Mouse (Mus musculus): ENCODE data around the gene Tmem161a.

Gene Tmem161a

DNA sequence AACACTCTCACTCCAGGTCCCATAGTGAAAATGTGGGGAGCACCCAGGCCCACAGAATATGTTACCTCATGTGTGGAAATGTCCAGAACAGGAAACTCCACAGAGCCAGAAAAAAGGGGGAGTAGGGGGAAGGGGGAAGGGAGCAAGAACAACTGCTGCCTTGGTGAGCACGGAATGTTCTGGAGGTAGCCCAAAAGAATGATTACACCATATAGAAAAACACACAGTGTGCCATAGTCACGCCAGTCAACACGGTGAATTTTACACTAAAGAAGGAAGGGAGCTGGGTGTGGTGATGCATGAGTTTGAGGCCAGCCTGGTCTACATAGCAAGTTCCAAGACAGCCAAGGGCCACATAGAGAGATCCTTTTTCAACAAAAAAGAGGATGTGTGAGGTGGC lies 8.8 kb upstream of the Tmem161a start:
- no peak for DNase-seq

- peak; percentile 88 to 92 for DNase-seq
These were observed 5.5 kb upstream of the Tmem161a start for GRCm38 (mm10) chr8:70166504-70167110.

GRCm38 (mm10) chr8:70170116-70170515 lies 2.0 kb upstream of the Tmem161a start:
- DNase-seq = no peak

- DNase-seq = no peak
These were observed 1.4 kb upstream of the Tmem161a start for GRCm38 (mm10) chr8:70170748-70171147.

- no peak for DNase-seq
These were observed 916 bp upstream of the Tmem161a start for GRCm38 (mm10) chr8:70171240-70171639.

DNA sequence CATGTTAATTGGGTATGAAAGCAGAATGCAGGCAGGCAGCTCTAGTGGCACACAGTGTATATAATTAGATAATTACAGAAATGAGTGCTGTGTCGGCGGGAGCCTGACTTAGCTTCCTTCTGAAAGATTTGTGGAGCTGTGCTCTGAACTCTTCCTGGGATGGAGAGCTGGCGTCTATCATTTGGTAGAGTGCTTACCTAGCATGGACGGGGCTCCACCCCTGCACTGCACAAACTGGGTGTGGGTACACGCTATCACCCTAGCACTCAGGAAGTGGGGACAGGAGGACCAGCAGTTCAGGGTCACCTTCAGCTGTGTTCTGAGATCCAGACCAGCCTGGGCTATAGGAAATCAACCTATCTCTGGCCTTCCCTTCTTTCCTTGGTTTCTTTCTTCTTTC lies 1.2 kb downstream of the Tmem161a start:
- no peak for DNase-seq

GRCm38 (mm10) chr8:70174079-70174478 lies 1.9 kb downstream of the Tmem161a start:
- DNase-seq = no peak

DNA sequence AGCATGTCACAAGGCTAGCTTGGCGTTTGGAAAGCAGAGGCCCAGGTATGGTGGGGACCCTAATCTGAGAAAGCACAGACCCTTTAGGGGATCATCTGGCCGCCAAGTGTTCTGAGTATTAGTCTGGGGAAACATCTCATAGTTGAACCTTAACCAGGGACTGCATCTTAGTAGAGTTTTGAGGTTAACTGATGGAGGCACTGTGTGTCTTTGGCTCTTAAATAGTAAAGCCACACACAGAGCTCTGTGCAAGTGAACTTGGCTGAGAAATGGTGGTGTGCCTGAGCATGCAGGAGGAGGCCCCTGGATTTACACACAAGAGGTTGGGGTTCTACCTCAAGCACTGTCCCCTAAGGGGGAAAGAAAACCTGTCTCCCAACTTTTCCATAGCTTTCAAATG lies 6.1 kb downstream of the Tmem161a start:
- no peak for DNase-seq

DNA sequence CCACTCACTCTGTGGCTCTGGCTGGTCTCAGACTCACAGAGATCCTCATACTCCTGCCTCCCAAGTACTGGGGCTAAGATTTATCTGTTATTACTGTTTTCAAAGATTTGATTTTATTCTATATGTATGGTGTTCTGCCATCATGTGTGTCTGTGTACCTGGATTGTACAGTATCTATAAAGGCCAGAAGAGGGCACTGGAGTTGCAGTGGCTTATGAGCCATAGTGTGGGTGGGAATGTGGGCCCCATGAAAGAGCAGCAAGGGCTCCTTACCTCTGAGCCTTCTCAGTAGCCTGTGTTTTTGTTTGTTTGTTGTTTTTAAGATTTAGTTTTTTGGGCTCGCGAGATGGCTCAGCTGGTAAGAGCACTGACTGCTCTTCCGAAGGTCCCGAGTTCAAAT lies 6.9 kb downstream of the Tmem161a start:
- no peak for DNase-seq

GRCm38 (mm10) chr8:70181212-70181902 lies 9.2 kb downstream of the Tmem161a start:
- DNase-seq = no peak

DNA sequence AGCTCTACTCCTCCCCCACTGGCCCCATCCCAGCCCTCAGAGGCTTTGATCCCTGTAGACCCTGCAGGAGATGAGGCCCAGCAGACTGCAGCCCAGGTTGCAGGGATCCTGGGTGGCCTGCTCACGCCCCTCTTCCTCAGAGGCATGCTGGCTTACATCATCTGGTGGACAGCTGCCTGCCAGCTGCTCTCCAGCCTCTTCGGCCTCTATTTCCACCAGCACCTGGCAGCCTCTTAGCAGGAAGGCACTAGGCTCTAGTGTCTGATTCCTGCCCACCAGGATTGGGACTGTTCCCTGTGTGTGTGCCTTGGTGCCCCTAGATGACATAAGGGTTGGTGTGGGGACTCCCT lies 9.7 kb downstream of the Tmem161a start:
- DNase-seq = no peak

GRCm38 (mm10) chr8:70183194-70183593 lies 11.0 kb downstream of the Tmem161a start:
- DNase-seq = no peak

DNA sequence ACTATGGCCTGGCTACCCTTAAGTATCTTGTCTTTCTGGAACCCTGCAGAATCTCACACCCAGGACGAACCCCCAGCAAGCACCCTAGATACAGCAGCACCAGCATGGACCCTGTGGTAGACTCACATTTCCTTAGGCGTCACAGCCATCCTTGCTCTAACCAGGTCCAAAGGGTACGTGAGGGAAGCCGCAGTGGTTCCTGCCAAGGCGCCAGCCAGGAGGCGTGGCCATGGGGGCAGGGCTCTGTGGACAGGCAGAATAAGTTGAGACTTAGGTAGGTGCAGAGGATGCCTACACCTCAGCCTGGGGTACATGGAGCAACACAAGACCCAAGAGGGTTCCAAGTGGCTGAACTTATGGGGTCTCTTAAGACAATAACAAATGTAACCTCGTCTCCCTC lies 16.6 kb downstream of the Tmem161a start:
- no peak for DNase-seq

- no peak for DNase-seq
These were observed 21.1 kb downstream of the Tmem161a start for GRCm38 (mm10) chr8:70193238-70193637.

GRCm38 (mm10) chr8:70194191-70194590 lies 22.0 kb downstream of the Tmem161a start:
- no peak for DNase-seq

GRCm38 (mm10) chr8:70195762-70196161 lies 23.6 kb downstream of the Tmem161a start:
- DNase-seq = no peak

DNA sequence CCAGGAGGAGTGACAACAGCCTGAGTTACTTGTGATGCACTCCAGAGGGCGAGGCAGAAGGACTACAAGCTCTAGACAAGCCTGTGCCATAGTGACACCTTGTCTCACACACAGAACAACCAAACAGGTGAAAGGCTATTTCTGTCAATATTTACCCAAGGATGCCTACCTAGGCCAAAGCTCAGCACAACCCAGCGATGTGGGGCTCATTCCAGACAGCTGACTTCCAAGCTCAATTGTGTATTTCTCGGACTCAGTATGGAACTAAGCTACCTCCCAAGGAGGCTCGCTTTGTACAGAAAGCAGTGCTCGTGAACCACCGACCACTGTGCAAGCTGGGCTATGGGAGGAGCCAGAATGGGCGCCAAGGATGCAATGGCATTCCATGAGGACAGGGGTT lies 25.4 kb downstream of the Tmem161a start:
- peak in 1 of 2 experiments; percentile 36 for DNase-seq

DNA sequence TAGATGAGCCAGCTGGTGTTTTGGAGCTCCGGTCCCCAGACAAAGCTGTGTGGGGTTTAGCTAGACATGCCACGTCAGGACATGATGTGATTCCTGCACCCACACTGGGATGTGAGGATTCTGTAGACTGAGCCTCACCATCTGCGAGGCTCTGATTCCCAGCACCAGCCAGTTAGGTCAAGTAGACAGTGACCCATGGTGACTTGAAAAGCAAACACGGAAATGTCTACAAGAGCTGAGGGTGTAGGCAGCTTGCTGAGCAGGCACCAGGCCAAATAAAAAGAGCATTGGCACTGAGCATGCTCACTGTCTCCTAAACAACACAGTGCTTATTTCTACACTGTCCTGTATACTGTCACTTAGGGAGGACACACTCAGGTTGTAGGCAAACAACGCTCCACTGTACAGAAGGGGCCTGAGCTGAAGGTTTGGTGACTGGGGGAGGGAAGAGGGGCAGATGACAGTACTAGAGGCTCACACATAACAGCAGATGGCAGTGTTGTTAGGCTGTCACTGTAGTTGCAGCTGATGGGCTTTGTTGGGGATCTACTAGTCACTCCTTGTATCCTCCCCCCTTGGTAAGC lies 28.0 kb downstream of the Tmem161a start:
- peak; percentile 63 to 76 for DNase-seq

DNA sequence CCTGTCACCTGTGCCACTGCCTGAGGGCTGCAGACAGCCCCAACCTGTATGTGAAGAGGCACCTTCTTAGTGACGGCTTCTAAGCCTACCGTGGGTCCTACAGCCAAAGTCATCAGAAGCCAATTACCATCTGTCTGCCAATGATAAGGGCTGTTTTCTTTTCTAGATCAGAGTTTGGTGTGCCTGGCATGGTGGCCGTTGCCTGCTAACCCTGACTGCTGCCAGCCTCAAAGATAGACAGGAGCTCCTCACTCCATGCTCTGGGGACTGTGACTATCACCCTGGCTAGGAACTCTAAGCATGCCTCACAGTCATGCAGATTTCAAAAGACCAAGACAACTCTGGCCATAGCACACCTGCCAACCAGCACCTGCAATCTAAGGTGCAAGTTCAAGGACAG lies 29.3 kb downstream of the Tmem161a start:
- DNase-seq = no peak

DNA sequence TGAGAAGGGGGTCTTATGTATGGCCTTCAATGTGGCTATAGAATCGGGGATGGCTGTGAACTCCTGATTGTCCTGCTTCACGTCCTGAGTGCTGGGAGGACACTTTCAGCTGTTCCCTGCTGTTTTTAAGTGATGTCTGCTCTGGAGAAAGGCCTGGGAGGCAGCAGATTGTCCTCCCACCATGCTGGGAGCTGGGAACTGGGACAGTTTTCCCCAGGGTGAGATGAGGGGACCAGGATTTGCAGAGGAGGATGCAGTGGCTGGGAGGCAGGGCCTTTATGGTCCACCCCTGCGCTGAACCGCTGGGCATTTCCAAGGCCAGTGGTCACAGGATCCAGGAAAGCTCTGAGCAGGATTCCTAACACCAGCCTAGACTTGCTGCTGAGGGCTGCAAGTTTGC lies 30.9 kb downstream of the Tmem161a start:
- no peak for DNase-seq

- DNase-seq = no peak
These were observed 32.6 kb downstream of the Tmem161a start for GRCm38 (mm10) chr8:70204757-70205156.

DNA sequence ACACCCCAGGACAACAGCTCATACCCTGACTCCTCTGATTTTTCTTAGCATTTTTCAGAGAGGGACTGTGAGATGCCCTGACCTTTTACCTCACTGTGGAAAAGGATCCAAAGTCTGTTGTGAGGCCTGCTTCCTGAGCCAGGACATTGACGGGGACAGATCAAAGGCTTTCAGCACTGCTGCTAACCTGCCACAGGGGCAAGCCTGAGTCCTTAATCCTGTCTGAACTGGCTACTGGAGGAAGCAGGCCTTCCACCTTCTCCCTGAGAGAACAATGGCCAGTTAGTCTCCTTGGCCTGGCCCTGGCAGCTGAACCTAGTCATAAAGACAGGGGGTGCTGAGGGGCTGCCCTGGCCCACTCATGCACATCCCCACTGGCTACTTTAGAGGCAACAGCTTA lies 36.0 kb downstream of the Tmem161a start:
- no peak for DNase-seq

DNA sequence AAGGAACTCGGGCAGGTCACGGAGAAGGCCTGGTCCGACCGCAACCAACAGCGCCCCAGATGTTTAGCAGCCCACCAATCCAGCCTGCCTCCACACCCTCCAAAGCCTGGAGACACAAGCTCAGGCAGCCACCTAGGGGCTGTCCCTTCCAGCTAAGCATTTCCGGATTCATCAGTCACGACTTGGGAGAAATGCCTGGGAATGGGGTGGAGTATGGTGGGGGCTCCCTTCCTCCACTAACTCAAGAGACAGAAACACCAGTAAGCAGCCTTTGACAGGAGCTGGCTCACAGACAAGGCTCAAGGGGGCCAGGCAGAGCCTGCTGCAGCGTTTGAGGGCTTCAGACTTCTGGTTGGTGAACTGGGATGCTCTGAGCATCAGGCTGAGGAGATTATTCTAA lies 38.4 kb downstream of the Tmem161a start:
- no peak for DNase-seq

DNA sequence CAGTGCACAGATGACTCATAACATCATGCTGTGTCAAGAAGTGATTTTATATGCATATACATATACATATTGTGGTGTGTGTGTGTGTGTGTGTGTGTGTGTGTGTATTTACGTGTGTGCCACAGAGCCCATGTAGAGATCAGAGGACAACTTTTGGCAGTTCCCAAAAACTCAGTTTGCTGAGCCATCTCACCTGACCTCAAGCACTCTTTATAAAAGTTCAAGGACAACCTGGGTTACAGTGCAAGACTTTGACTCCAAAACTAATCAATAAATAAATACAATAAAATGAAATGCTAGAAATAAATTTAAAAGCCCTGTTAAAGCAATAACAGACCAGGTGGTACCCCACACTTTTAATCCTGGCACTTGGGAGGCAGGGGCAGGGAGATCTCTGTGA lies 39.1 kb downstream of the Tmem161a start:
- no peak for DNase-seq

- DNase-seq = no peak
These were observed 39.6 kb downstream of the Tmem161a start for GRCm38 (mm10) chr8:70211726-70212111.

Measured in cerebellum, postnatal 10 days (tissue).